Comparison of ENCODE assay signal across 30 mouse cellular contexts in genomic region chr6:29200496-29200895, GRCm38 (mm10). TPM values are rescaled to one million over a fixed set of nuclear protein-coding genes. Genes with fewer than 3 reads are reported as not detected.
DNase-seq lines count a peak whose midpoint lies in the region; ATAC-seq lines count a peak whose summit lies in the region.
"Had no signal": no experiment of that assay in that cellular context is flagged by ENCODE, and none has a peak within 500 bp of the region (broad histone marks: within the 10 kb centered on the region; RNA-seq: fewer than 3 reads in every experiment).

No protein-coding gene starts in this region.

- H3K27ac ChIP-seq in forebrain, embryonic 11.5 days (ENCODE audit: low read depth, low read length) = no peak overlapping the region
- no peak overlapping the region for H3K27ac ChIP-seq in forebrain, embryonic 13.5 days
- no peak overlapping the region for H3K27ac ChIP-seq in neural tube, embryonic 15.5 days (replicated peaks)
- H3K27ac ChIP-seq: intestine, embryonic 15.5 days; liver, embryonic 14.5 days; macrophage; stomach, embryonic 15.5 days had no signal

- H3K9me3 ChIP-seq in forebrain, embryonic 11.5 days (ENCODE audit: control insufficient read depth, low read length) = no peaks in the 10 kb centered on the region
- H3K9me3 ChIP-seq in forebrain, embryonic 13.5 days (replicated peaks) = no peaks in the 10 kb centered on the region
- H3K9me3 ChIP-seq in neural tube, embryonic 15.5 days (replicated peaks) = no peaks in the 10 kb centered on the region
- H3K9me3 ChIP-seq: heart, embryonic 12.5 days; intestine, embryonic 15.5 days; stomach, embryonic 15.5 days had no signal

- no peak overlapping the region for H3K9ac ChIP-seq in forebrain, embryonic 11.5 days (ENCODE audit: low read length)
- H3K9ac ChIP-seq in forebrain, embryonic 13.5 days = no peak overlapping the region
- no peak overlapping the region for H3K9ac ChIP-seq in neural tube, embryonic 15.5 days (replicated peaks)
- H3K9ac ChIP-seq: heart, embryonic 12.5 days; intestine, embryonic 15.5 days; liver, embryonic 14.5 days; stomach, embryonic 15.5 days had no signal

- no peaks in the 10 kb centered on the region; the same call in 1 of the 2 replicates for H3K36me3 ChIP-seq in forebrain, embryonic 11.5 days (ENCODE audit: control insufficient read depth, insufficient read depth, low read length)
- H3K36me3 ChIP-seq in forebrain, embryonic 13.5 days (ENCODE audit: poor library complexity, severe bottlenecking) = peaks cover 33% of the 10 kb centered on the region
- peaks cover 36% of the 10 kb centered on the region for H3K36me3 ChIP-seq in neural tube, embryonic 15.5 days

- DNase-seq in forebrain, embryonic 11.5 days (ENCODE audit: low spot score) = peak; percentile 38
- peak; percentile 12 for DNase-seq in neural tube, embryonic 10.5 days (ENCODE audit: extremely low spot score, low spot score)
- peak; percentile 55 for DNase-seq in MN1 (ENCODE audit: low spot score)
- no peak for DNase-seq in kidney, adult 8-10 months
- DNase-seq: cerebellum, adult 8-10 months; cerebellum, postnatal 25 days; gastrocnemius, postnatal 14 days; heart, adult 18-20 months; kidney, adult 9 months; kidney, postnatal 14 days; layer of hippocampus, adult 9-11 months; liver; lung, adult 2 months; lung, postnatal 10 days; midbrain, embryonic 14.5 days; right cerebral cortex, adult 18-20 months; thymus, adult 18-20 months; thymus, postnatal 25 days had no signal

- 0 out of 2 replicates have a peak, but pooled peaks cover 2% of the 10 kb centered on the region for H3K4me1 ChIP-seq in forebrain, embryonic 11.5 days (replicated peaks; ENCODE audit: control insufficient read depth, insufficient read depth, low read length)
- peaks cover 12% of the 10 kb centered on the region for H3K4me1 ChIP-seq in forebrain, embryonic 13.5 days
- H3K4me1 ChIP-seq in neural tube, embryonic 15.5 days = peaks cover 22% of the 10 kb centered on the region

- peaks cover 2% of the 10 kb centered on the region; the same call in 1 of the 2 replicates for H3K27me3 ChIP-seq in forebrain, embryonic 11.5 days (ENCODE audit: control insufficient read depth, insufficient read depth, low read length)
- H3K27me3 ChIP-seq in forebrain, embryonic 13.5 days = peaks cover 19% of the 10 kb centered on the region; the same call in 1 of the 2 replicates
- 0 out of 2 replicates have a peak, but pooled peaks cover 7% of the 10 kb centered on the region for H3K27me3 ChIP-seq in neural tube, embryonic 15.5 days (replicated peaks)
- H3K27me3 ChIP-seq: stomach, embryonic 15.5 days had no signal

- WGBS in forebrain, embryonic 11.5 days = 68% methylated on average over 3 of the region's 3 CpGs
- WGBS in forebrain, embryonic 13.5 days = 71% methylated on average over 3 of the region's 3 CpGs
- 72% methylated on average over 3 of the region's 3 CpGs for WGBS in neural tube, embryonic 15.5 days

- no peak for ATAC-seq in forebrain, embryonic 11.5 days (replicated peaks; ENCODE audit: low FRiP score)
- ATAC-seq in forebrain, embryonic 13.5 days = no peak
- no peak for ATAC-seq in neural tube, embryonic 15.5 days (ENCODE audit: low FRiP score)
- peak; percentile 16 to 19; a peak in 1 of 4 replicates for ATAC-seq in hematopoietic stem cell, adult 5-6 weeks (replicated peaks in 1 of 2; ENCODE audit: insufficient read depth in 1 of 2, low FRiP score in 2 of 2, low TSS enrichment in 1 of 2, low read depth in 1 of 2, poor library complexity in 2 of 2, severe bottlenecking in 2 of 2)
- ATAC-seq: CD4-positive, CD25-positive, alpha-beta regulatory T cell, adult 4 months; forebrain, embryonic 16.5 days; hindbrain, embryonic 16.5 days; intestine, embryonic 15.5 days had no signal

- no peak overlapping the region for H3K4me2 ChIP-seq in forebrain, embryonic 11.5 days (ENCODE audit: low read depth, low read length, severe bottlenecking)
- no peak overlapping the region for H3K4me2 ChIP-seq in forebrain, embryonic 13.5 days
- no peak overlapping the region for H3K4me2 ChIP-seq in neural tube, embryonic 15.5 days
- H3K4me2 ChIP-seq: heart, embryonic 12.5 days; intestine, embryonic 15.5 days; stomach, embryonic 15.5 days had no signal

- no peak overlapping the region for H3K4me3 ChIP-seq in forebrain, embryonic 11.5 days (ENCODE audit: low read depth, low read length)
- H3K4me3 ChIP-seq in forebrain, embryonic 13.5 days = no peak overlapping the region
- H3K4me3 ChIP-seq in neural tube, embryonic 15.5 days (replicated peaks) = no peak overlapping the region
- H3K4me3 ChIP-seq: heart, embryonic 12.5 days; intestine, embryonic 15.5 days; stomach, embryonic 15.5 days had no signal

RNA-seq across cellular contexts. Expression of gene Impdh1, which starts 15.7 kb away (rescaled TPM):
- 38.3 and 40.0 TPM in 2 replicates for polyA plus RNA-seq in forebrain, embryonic 11.5 days (2014; fragmentation: Nextera tagmentation; extraction: Ambion mirVana)
- 37.6 and 39.2 TPM in 2 replicates for polyA plus RNA-seq in forebrain, embryonic 13.5 days (2015; fragmentation: Nextera tagmentation; extraction: Ambion mirVana)
- polyA plus RNA-seq in neural tube, embryonic 15.5 days (2015; fragmentation: Nextera tagmentation; extraction: Ambion mirVana) = 84.1 and 84.2 TPM in 2 replicates
- 70.0 and 72.4 TPM in 2 replicates for total RNA-seq in hematopoietic stem cell, adult 5-6 weeks (2017)

RNA-seq across cellular contexts. Expression of gene Prrt4, which starts 21.1 kb away (rescaled TPM):
- 0.67 and 0.95 TPM in 2 replicates for polyA plus RNA-seq in forebrain, embryonic 11.5 days (2014; fragmentation: Nextera tagmentation; extraction: Ambion mirVana)
- polyA plus RNA-seq in forebrain, embryonic 13.5 days (2015; fragmentation: Nextera tagmentation; extraction: Ambion mirVana) = 1.5 and 1.8 TPM in 2 replicates
- 12.6 and 13.9 TPM in 2 replicates for polyA plus RNA-seq in neural tube, embryonic 15.5 days (2015; fragmentation: Nextera tagmentation; extraction: Ambion mirVana)
- total RNA-seq in hematopoietic stem cell, adult 5-6 weeks (2017) = not detected in 2 replicates
- total RNA-seq: megakaryocyte-erythroid progenitor cell, adult 5-6 weeks had no signal
- polyA plus RNA-seq: macrophage had no signal

RNA-seq across cellular contexts. Expression of gene Rbm28, which starts 35.7 kb away (rescaled TPM):
- 73.3 and 74.8 TPM in 2 replicates for polyA plus RNA-seq in forebrain, embryonic 11.5 days (2014; fragmentation: Nextera tagmentation; extraction: Ambion mirVana)
- 46.9 and 48.8 TPM in 2 replicates for polyA plus RNA-seq in forebrain, embryonic 13.5 days (2015; fragmentation: Nextera tagmentation; extraction: Ambion mirVana)
- polyA plus RNA-seq in neural tube, embryonic 15.5 days (2015; fragmentation: Nextera tagmentation; extraction: Ambion mirVana) = 38.2 and 41.1 TPM in 2 replicates
- total RNA-seq in hematopoietic stem cell, adult 5-6 weeks (2017) = 53.1 and 66.5 TPM in 2 replicates

Comparison
In these comparisons a context has a peak if more than half of its experiments do, and no peak if none do; other contexts are left out.
1. ATAC-seq: peak in hematopoietic stem cell, adult 5-6 weeks (2 of 2); none in forebrain, embryonic 11.5 days (single experiment), forebrain, embryonic 13.5 days (single experiment) and neural tube, embryonic 15.5 days (single experiment).
2. DNase-seq: peak in forebrain, embryonic 11.5 days (single experiment), neural tube, embryonic 10.5 days (single experiment) and MN1 (single experiment); none in kidney, adult 8-10 months (0 of 2).